Mouse (Mus musculus): ENCODE data around the gene Psen2.

Psen2 gene

DNA sequence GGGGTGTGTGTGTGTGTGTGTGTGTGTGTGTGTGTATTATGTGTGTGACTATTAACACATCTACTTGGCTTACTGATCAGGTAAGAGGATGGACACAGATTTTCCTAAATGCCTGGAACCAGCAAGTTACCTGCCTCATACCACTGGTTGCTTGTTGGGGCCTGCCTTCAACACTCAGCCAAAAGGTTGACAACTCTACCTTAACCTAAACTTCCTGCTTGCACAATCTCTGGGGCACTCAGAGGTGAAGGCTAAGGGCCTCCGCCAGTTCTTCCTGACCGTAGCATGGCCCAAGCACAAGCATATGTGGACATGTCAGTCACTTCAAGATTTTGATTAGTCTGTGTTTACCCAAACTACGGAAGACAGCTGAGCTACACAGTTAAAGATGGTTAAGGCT is 65.3 kb downstream of the Psen2 start:
- no peak for DNase-seq (ENCODE audit: low spot score in 2 of 2)

DNA sequence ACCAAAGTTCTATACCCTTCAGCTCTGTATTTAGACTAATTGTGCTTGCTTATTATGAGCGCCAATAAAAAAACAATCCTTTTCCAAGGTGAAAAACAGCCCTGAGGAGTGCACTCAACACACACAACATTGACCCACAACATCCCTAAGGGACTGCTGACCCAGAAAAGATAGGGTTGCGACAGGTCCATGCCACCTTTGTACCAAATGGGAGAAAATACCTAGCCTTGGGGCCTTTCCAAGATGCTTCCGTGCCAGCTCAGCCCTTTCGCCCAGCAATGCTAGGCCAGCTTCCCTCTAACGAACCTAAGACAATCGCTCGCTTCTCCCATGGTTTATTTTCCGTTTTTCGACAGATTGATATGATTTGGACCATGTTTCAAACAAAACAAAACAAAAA is 66.7 kb downstream of the Psen2 start:
- DNase-seq (ENCODE audit: low spot score in 2 of 2): no peak

DNA sequence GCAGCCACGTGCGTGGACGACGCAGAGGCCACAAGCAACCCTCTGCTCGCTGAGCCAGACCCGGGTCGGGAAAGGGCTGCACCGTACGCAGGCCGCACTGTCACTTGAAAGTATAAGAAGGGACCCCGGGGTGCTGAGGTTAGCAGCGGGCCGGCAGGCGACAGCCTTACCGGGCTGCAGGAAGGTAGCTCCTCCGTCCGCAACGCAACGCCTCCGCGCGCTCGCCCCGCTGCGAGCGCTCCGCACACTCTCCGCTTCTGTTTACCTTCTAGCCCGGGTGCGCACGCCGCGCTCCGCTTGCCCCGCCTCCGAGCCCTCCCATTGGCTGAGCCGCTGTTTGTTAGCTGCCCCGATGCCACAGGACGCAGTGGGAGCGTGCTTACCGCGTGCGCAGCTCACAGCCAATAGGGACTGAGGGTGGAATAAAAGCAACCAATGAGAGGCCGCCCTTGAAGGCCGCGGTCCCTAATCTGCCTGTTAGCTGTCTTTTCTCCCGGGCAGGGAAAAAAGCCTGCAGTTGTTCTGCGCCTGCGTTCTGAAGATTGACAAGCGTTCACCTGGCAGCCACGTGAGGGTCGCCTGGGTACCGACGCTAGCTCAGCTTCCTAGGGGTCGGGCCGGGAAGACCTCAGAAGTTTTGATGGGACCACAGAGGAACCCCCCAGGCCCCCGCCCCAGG is 67.4 kb downstream of the Psen2 start:
- peak; percentile 97 to 99 for DNase-seq (ENCODE audit: low spot score in 2 of 2)

DNA sequence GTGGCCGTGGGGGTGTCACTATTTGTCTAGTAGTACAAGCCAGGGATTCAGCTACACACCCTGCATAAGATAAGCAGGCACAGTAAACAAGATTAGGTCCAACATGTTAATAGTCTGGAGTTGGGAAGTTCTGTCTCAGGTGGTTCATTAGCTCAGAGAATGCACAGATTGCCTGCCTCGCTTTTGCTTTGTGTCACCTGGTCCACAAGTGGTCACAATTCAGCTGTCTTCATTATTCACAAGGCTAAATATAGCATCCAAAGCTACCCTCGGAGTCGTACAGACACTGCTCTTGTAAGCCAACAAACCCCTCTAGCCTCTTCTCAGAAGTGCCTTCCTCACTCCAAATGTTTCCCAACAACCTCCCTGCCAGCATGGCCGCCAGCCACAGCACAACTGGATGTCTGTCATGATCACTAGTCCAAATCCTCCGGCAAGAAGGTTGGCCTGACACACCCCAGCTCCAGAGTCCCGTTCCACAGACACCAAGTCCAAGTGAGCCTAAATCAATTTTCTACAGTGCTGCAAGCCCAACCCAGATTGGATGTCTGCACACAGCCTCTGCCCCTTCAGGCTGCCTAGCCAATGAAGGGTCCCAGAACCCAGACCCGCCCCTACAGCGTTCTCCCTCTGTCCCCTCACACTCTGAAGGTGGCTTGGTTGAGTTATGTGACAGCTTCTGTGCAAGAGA is 68.3 kb downstream of the Psen2 start:
- no peak for DNase-seq (ENCODE audit: low spot score in 2 of 2)

DNA sequence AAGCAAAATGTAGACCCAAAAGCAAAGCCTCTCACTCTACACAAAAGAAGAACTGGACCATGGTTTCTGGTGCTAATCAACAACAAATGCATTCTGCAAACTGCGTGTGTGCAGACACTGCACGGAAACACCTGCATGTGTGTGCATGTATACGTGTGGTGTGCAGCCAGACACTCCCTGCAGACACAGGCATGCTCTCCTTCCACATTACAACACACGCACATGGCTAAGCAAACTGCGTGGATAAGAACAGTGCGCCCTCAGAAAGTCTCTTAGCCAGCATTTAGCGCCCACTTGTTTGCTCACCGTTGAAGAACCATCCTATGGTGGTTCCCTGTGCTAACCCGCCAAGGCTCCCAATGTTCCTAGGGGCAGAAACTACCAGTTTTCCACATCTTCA is 69.2 kb downstream of the Psen2 start:
- no peak for DNase-seq (ENCODE audit: low spot score in 2 of 2)

DNA sequence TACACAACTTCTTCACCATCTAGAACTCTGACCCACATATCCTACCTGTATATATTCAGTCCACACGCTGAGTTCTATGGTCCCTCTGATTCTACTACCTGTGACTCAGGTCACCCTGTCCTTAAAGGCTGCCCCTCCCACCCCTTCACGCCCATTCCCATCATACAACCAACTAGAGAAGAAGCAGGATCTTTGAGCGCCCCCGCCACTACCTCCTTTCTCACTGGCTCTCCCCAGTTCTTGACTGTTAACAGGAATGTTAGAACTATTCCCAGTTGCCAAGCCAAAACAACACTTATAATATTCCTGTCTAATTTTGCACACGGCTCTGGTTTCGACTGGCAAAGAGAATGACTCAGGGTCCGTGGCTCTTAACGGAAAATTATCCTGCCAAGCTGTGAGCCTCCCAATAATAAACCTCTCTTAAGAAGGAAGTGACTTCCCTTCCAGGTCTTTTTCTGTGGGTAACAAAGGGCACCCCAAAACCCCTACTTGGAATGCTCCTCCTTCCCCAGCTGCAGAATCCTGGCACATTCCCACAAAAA is 69.8 kb downstream of the Psen2 start:
- no peak for DNase-seq (ENCODE audit: low spot score in 2 of 2)

DNA sequence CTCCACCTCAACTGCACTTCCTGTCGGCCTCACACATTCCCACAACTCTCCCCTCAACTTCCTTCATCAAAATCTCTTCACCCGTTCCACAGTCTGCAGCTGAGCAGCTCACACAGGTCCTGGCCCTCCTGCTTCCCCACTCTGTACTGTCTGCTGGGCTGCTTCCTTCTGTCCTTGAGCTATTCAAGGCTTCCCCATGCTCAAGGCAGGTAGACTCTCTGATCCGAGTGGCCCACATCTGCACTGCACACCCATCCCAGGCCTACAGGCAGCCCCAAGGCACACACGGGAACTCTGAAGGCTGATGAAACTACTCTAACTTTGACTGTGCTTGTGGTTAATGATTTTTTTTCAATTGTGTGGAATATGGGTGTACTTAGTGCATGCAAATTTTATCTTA is 70.4 kb downstream of the Psen2 start:
- no peak for DNase-seq (ENCODE audit: low spot score in 2 of 2)

DNA sequence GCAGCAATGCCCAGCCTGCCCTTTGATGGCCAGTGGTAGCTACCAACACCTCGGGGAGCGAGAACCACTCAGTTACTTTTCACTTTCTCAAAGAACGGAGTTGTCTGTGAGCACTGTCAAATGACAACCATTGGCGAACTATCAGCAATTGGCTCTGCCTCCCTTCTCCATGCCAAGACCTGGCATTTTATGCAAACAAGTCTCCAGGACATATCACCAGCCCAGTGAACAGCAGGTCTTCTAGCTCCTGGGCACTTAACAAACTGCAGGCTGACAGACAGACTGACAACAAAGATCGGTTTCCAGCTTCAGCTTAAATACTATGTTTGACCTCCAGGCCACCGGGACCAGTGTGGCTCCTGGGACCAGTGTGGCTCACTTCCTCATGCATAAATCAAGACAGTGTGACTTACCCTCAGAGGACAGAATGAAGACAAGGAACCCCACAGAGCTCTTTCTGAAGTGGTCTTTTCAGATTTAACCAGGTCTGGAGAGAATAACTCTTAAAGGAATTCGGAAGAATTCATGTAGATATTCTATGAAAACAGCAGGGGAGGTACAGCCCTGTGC is 71.5 kb downstream of the Psen2 start:
- DNase-seq (ENCODE audit: low spot score in 2 of 2): no peak

DNA sequence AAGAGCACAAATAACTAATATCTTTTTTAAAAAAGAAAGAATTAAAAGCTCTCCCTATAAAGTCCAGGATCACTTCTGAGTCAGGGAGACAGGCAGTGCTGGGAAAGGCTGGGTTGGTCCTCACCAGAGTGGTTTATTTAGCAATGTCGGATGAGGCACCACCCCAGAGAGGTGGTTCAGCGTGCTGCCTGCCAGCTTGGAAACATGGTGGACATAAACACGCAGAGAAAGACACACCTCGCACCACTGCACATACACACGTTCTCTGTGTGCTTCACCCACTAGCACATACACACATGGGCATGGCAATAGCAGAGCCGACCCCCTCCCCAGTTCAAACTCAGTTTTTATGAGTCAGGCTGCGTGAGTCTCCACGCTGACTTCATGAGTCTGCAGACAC is 72.1 kb downstream of the Psen2 start:
- DNase-seq (ENCODE audit: low spot score in 2 of 2): no peak

DNA sequence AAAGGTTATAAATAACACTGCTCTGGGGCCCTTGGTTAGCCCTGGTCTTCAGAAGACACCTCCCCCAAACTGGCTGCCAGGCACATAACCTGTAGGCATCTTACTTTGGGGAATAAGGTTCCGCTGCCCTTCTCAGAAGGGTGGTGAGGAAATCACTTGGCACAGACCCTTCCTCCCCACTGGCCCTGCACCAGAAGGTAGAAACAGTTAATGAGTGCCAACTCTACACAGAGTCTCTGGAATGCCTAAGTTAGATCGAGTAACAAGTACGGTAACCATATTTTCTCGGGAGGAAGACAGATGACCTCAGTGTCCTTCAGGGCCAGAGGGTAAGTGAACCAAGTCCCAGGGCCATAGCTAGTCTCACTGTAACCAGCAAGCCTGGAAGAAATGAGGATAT is 74.3 kb downstream of the Psen2 start:
- DNase-seq (ENCODE audit: low spot score in 2 of 2): no peak

DNA sequence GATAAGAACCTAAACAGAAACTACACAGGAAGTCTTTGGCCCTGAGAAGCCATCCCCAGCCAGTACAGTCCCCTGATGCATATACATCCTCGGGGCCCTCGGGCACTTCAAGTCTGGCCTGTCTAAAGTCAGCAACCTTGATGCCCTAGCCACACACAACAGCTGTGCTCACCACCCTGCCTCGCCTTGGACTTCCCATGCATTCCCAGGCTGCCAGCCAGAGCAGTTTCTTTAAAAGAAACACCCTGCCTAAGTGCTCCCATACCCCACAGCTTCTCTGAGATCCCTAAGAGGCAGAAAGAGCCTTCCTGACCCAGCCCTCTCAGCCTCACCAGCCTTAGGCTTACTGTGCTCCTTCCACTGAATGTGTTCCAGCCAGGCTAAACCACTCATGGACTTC is 76.9 kb downstream of the Psen2 start:
- no peak for DNase-seq (ENCODE audit: low spot score in 2 of 2)

DNA sequence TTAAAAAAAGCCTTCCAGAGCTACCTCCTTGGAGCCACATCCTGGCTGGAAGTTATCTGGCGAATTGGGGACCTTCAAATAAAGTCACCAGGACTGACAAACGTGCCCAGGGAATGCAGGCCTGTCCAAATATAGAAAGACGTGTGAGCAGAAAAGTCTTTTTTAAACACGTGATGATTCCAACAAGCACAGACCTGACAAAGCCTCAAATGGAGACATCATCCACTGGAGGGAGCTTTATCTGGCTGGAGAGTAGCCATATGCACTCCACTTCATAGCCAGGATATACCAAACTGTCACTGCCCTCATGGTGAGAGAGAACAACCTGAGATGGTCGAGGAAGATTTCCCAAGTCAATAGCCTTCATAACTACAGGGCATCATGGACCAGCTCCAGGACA is 77.4 kb downstream of the Psen2 start:
- DNase-seq (ENCODE audit: low spot score in 2 of 2): no peak

DNA sequence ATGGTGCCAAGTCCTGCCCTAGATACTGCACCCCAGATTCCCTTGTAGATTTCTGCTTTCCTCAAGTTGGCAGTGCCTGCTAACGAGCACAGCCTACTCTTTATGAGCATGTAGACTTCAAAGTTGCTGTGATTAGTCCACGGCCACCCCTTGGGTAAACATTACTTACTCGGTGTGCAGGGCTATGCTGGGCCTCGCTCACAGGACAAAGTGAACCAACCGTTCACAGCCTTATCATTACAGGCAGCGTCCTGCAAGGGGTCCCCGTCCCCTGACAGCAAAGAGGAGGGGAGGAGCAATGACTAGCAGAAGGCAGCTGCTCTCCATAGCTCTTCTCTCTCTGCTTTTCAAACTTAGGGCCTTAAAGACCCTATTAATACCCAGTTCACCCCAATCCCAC is 78.5 kb downstream of the Psen2 start:
- DNase-seq (ENCODE audit: low spot score in 2 of 2): no peak

DNA sequence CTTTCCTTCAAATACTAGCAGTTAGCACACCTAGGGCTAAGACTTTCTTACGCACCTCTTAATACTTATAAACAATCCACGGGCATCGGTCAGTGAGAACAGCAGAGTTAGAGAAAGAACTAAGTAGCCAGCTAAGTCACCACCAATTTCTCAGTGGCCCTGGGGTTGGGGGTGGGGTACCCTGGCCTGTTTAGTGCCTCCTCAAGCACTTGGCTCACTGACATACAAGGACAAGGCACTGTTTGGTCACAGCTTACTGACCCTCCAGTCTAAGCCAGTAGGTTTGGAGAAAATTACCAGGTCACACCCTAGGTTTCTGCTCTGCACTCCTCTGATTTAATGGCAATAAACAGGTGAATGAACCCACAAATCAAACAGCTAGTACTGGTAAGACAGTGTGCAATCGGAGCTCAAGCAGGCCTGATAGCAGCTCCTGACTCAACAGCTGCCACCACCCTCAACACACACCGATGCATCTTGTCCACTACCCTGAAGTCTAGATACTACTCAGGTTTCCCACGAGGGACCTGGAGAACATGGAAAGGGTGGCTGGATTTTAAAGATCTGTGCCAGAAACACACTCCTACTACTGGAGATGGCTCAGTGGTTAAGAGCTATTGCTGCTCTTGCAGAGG is 79.6 kb downstream of the Psen2 start:
- no peak for DNase-seq (ENCODE audit: low spot score in 2 of 2)

DNA sequence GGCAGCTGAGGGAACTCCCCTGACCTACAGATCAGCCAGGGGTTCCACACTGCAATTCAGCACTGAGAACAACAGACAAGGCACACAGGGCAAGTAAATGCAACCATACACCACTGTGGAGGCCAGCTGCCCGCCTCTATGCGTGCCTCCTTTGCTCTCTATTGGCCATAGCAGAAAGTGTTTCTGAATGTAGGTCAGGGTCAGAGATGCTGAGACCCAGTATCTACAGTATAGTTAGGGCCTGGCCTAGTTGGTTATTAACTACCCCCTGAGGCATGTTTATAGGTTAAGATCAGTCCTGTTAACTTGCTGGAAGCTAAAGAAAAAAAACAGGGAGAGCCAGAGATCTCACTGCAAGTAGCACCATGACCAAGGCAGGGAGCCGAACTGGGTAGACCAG is 80.5 kb downstream of the Psen2 start:
- no peak for DNase-seq (ENCODE audit: low spot score in 2 of 2)

DNA sequence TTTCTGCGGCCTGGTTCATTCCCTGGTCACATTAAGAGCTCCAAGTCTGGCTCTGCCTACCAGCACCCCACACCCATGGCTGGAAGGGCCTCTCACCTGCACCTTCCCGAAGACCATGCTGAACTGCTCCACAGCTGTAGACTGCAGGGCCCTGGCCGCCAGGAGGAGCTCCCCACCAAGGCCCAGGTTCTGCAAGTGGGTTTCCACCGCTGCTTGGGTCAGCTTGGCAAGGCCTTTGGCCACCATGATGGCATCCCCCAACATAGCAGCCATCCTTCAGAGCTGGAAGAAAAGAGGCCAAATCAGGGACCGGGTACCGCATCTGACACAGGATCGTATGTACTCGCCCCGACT is 81.3 kb downstream of the Psen2 start:
- DNase-seq (ENCODE audit: low spot score in 2 of 2): no peak

DNA sequence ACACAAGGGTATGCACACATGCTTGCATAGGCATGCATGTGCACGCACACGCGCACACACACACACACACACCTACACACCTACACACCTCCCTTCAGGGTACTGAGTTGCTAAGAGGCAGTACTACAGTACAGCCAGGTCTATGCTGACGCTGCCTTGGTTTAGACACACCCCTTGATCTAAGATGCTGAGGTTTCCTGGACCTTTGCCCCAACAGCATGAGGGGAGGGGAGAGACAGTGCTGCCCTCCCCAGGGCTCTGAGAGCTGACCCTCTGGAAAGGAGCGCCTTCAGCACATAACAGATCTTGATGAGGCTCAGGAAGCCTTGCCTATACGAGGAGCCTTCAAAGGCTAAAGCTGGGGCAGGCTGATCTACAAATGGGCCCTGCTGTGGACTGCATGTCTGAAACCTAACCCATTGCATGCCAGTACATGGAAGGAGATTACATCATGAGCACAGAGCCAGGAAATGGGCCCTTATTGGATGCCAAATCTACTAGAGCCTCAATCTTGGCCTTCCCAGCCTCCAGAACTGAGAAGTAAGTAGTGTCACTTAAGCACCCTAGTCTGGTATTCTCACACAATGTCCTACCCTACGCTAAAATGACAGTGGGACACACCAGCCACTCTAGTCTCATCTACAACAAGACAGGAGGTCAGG is 81.8 kb downstream of the Psen2 start:
- DNase-seq (ENCODE audit: low spot score in 2 of 2): no peak

DNA sequence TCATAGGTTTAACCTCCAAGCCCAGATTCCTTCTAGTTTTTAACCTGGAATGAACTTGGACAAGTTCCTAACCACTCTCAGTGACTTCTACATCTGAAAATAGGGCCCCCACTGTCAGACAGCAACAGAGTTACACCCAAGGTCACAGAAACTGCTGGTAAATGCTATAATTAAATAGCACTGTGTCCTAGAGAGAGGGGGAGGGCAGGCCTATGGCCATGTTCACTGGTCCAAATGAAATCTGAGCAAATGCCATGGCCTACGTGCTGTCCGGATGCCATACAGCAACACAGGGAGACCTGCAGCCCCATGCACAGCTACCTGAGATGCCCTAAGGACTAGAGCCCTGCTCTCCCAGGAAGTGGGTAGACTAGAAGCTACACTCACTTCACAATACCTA is 83.4 kb downstream of the Psen2 start:
- no peak for DNase-seq (ENCODE audit: low spot score in 2 of 2)

DNA sequence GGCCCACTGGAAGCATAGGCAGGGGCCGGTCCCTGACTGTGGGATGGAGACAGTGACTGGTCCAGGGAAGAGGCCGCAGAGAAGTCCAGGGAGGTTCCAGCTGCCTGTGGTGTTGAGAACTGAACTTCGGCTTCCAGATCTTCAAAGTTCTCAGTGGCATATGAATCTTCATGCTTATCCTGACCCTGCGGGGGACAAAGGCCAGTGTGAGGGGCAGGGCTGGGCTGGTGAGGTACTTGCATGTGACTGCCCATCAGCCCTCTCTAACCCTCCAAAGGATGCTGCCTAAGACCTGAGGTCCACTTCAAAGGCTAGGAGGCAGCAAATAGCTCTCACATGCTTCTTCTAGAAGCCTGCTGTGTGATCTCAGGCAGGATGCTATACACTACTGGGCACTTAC is 84.1 kb downstream of the Psen2 start:
- DNase-seq (ENCODE audit: low spot score in 2 of 2): no peak

DNA sequence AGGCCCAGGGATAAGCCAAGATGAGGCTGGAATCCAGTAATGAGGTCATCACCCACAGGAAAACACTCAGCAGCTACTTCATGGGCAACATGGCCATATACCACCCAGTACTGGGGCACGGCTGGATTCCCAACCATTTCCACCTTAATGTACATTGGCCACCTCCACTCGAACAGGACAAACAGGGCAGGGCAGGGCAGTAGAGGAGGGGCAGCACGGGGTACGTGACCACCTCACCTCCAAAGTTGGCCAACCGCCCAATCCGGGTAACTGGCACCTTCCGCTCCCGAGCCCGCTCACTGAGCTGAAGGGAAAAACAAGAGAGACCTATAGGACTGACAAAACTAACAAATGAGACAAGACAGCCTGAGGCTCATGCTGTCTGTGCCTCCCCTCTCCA is 84.9 kb downstream of the Psen2 start:
- no peak for DNase-seq (ENCODE audit: low spot score in 2 of 2)

All from right cerebral cortex, postnatal 36 days (tissue).